Mouse (Mus musculus) liver, embryonic 16.5 days (tissue): ENCODE measurements around the gene Stum. TPM values are rescaled to one million over a fixed set of nuclear protein-coding genes. Genes with fewer than 3 reads are reported as not detected.

ENCODE experiments used
- ATAC-seq: fragments of 200-750 bp; cut with Nextera tagmentation; 2 replicates; pipeline ENCODE4 v1.8.0; 2017; ENCODE audit warnings: low read depth, mild to moderate bottlenecking, moderate number of reproducible peaks, moderate library complexity
- H3K27ac ChIP-seq: fragments of 300-500 bp; sonication (generic); 2 replicates; pipeline ENCODE4 v1.5.1; 2014; ENCODE audit warnings: mild to moderate bottlenecking, low read length
- H3K27me3 ChIP-seq: fragments of 300-500 bp; sonication (generic); 2 replicates; pipeline ENCODE4 v1.6.1; 2014; ENCODE audit warnings: low read depth, low read length, mixed read lengths; ENCODE audit not compliant: control insufficient read depth, insufficient read depth
- H3K36me3 ChIP-seq: fragments of 300-500 bp; sonication (generic); 2 replicates; pipeline ENCODE4 v1.6.1; 2014; ENCODE audit warnings: mild to moderate bottlenecking; ENCODE audit not compliant: control insufficient read depth, insufficient read depth
- H3K4me1 ChIP-seq: fragments of 300-500 bp; sonication (generic); 2 replicates; pipeline ENCODE4 v1.6.1; 2014; ENCODE audit warnings: low read depth, low read length, mixed read lengths; ENCODE audit not compliant: control insufficient read depth
- H3K4me2 ChIP-seq: fragments of 300-500 bp; sonication (generic); 2 replicates; pipeline ENCODE4 v1.6.1; 2014; ENCODE audit warnings: low read depth, low read length, mixed read lengths
- H3K4me3 ChIP-seq: fragments of 300-500 bp; sonication (generic); 2 replicates; pipeline ENCODE4 v1.5.1; 2014; ENCODE audit warnings: low read depth, mild to moderate bottlenecking, low read length
- H3K9ac ChIP-seq: fragments of 300-500 bp; sonication (generic); 2 replicates; pipeline ENCODE4 v1.6.1; 2014; ENCODE audit warnings: low read depth, low read length
- H3K9me3 ChIP-seq: fragments of 300-500 bp; sonication (generic); replicated peaks from 2 replicates; pipeline ENCODE4 v1.6.1; 2016; ENCODE audit warnings: low read length; ENCODE audit not compliant: control insufficient read depth
- WGBS: fragments of 180-500 bp; shearing (Covaris S2); extraction: QIAGEN DNeasy Blood & Tissue Kit; methylation state at CpG from one replicate; pipeline ENCODE4 v1.1.7; 2014; ENCODE audit not compliant: insufficient replicate concordance; 5-methylcytosine and 5-hydroxymethylcytosine counted together
- polyA plus RNA-seq: library from polyadenylated mRNA; unstranded; fragments of >200 nt; fragmentation: Nextera tagmentation; extraction: Ambion mirVana; gene quantifications from 2 replicates; pipeline ENCODE4 v1.2.1, GENCODE M21; 2015

Gene Stum
- polyA plus RNA-seq, 1 experiment from 2014 or later: not detected

GRCm38 (mm10) chr1:180481331-180481730 lies 2.0 kb downstream of the Stum start:
- H3K36me3 ChIP-seq: no peaks in the 10 kb centered on the region
- ATAC-seq: no peak
- 58% methylated on average over 8 of the region's 8 CpGs for WGBS
- H3K4me3 ChIP-seq: no peak overlapping the region
- no peaks in the 10 kb centered on the region for H3K9me3 ChIP-seq
- H3K27ac ChIP-seq: no peak overlapping the region
- H3K27me3 ChIP-seq: peaks cover 37% of the 10 kb centered on the region
- H3K4me2 ChIP-seq: no peak overlapping the region
- no peak overlapping the region for H3K9ac ChIP-seq
- no peaks in the 10 kb centered on the region for H3K4me1 ChIP-seq

- no peaks in the 10 kb centered on the region for H3K9me3 ChIP-seq
- no peaks in the 10 kb centered on the region for H3K4me1 ChIP-seq
- WGBS: 38% methylated on average over 6 of the region's 6 CpGs
- no peaks in the 10 kb centered on the region for H3K36me3 ChIP-seq
- ATAC-seq: no peak
- no peak overlapping the region for H3K27ac ChIP-seq
- no peak overlapping the region for H3K4me2 ChIP-seq
- H3K27me3 ChIP-seq: peaks cover 37% of the 10 kb centered on the region
- no peak overlapping the region for H3K4me3 ChIP-seq
- no peak overlapping the region for H3K9ac ChIP-seq
Observed at GRCm38 (mm10) chr1:180480325-180480724, 3.0 kb downstream of the Stum start.

GRCm38 (mm10) chr1:180473566-180473965 lies 9.7 kb downstream of the Stum start:
- Histone ChIP-seq H3K9me3 (no peaks in the 10 kb centered on the region), H3K36me3 (no peaks in the 10 kb centered on the region), H3K27ac (no peak overlapping the region), H3K4me2 (no peak overlapping the region), H3K4me3 (no peak overlapping the region), H3K27me3 (no peaks in the 10 kb centered on the region), H3K9ac (no peak overlapping the region), H3K4me1 (no peaks in the 10 kb centered on the region)
- ATAC-seq: no peak

GRCm38 (mm10) chr1:180468004-180468403 lies 15.3 kb downstream of the Stum start:
- Histone ChIP-seq H3K4me1 (no peaks in the 10 kb centered on the region), H3K27me3 (no peaks in the 10 kb centered on the region), H3K36me3 (no peaks in the 10 kb centered on the region), H3K4me2 (no peak overlapping the region), H3K27ac (no peak overlapping the region), H3K4me3 (no peak overlapping the region), H3K9ac (no peak overlapping the region), H3K9me3 (no peaks in the 10 kb centered on the region)
- 61% methylated on average over 4 of the region's 4 CpGs for WGBS
- ATAC-seq: no peak

- Histone ChIP-seq H3K9ac (no peak overlapping the region), H3K4me3 (no peak overlapping the region), H3K27me3 (no peaks in the 10 kb centered on the region), H3K36me3 (no peaks in the 10 kb centered on the region), H3K27ac (no peak overlapping the region), H3K4me1 (no peaks in the 10 kb centered on the region), H3K4me2 (no peak overlapping the region), H3K9me3 (no peaks in the 10 kb centered on the region)
- ATAC-seq: no peak
- 50% methylated on average over 5 of the region's 5 CpGs for WGBS
Observed at GRCm38 (mm10) chr1:180465620-180466019, 17.7 kb downstream of the Stum start.

DNA sequence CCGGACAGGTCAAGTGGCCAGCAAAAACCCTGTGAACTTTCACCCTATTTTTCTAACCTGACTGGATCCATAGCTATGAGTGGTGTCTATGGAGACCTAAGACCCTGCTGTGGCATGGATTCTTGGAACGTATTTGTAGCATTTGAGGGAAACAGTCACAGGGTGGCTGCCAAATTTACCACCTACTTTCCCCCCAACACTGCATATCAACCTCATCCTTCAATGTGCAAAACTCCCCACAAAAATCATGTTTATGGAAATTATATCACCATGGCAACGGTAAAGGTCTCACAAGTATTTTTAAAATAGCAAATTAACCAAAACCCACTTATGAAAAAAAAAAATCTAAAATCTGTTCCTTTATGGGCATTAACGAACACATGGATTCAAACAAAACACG lies 18.9 kb downstream of the Stum start:
- Histone ChIP-seq H3K4me3 (no peak overlapping the region), H3K27me3 (no peaks in the 10 kb centered on the region), H3K9me3 (no peaks in the 10 kb centered on the region), H3K9ac (no peak overlapping the region), H3K4me2 (no peak overlapping the region), H3K27ac (no peak overlapping the region), H3K36me3 (no peaks in the 10 kb centered on the region), H3K4me1 (no peaks in the 10 kb centered on the region)
- no peak for ATAC-seq
- 62% methylated on average over 5 of the region's 5 CpGs for WGBS

DNA sequence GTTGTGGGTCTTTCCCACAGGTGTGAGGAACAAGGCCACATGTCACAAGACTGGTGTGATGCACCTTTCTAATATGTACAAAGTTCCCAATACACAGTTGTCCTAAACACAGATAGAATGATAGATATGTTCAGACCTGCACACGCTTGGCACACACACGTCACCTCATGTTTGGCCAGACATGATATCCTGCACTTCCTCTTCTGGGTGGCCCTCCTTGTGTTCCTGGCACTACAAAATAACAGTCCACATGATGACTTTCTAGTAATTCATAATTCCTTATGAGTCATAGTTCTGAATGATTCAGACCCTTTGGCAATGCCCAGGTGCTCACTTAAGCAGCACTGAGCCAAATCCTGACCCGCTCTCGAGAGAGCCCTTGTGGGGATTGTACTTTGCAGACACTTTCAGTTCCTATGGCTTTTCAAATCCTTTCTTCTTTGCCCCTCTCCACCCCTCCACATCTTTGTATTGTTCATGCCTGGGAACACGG lies 20.3 kb downstream of the Stum start:
- H3K9me3 ChIP-seq: no peaks in the 10 kb centered on the region
- no peak overlapping the region for H3K4me2 ChIP-seq
- no peak overlapping the region for H3K27ac ChIP-seq
- H3K4me1 ChIP-seq: no peaks in the 10 kb centered on the region
- ATAC-seq: no peak
- H3K9ac ChIP-seq: no peak overlapping the region
- no peaks in the 10 kb centered on the region for H3K36me3 ChIP-seq
- H3K27me3 ChIP-seq: no peaks in the 10 kb centered on the region
- no peak overlapping the region for H3K4me3 ChIP-seq
- 63% methylated on average over 5 of the region's 5 CpGs for WGBS

DNA sequence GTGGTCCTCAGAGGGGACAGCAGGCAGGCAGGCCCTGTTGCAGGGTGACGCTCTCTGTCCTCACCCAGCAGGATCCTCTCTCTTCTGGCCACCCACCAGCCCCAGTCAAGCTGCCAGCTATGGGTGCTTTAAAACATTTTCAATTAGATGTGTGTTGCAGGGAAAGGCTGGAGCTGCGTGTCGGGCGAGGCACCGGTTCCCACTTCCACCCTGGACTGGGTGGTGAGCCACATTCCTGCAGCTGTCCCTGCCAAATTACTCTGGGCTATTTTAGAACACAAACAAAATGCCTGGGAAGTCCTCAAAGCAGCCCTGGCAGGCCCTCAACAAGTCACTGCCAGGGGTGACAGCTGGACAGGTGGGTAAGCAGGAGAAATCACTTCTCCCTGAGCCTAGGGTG lies 20.9 kb downstream of the Stum start:
- WGBS: 69% methylated on average over 5 of the region's 5 CpGs
- H3K4me3 ChIP-seq: no peak overlapping the region
- no peak for ATAC-seq
- no peaks in the 10 kb centered on the region for H3K27me3 ChIP-seq
- H3K36me3 ChIP-seq: no peaks in the 10 kb centered on the region
- no peak overlapping the region for H3K4me2 ChIP-seq
- H3K27ac ChIP-seq: no peak overlapping the region
- no peak overlapping the region for H3K9ac ChIP-seq
- H3K4me1 ChIP-seq: no peaks in the 10 kb centered on the region
- no peaks in the 10 kb centered on the region for H3K9me3 ChIP-seq

- ATAC-seq: no peak
- H3K36me3 ChIP-seq: no peaks in the 10 kb centered on the region
- H3K27me3 ChIP-seq: no peaks in the 10 kb centered on the region
- no peak overlapping the region for H3K9ac ChIP-seq
- no peaks in the 10 kb centered on the region for H3K4me1 ChIP-seq
- no peak overlapping the region for H3K4me2 ChIP-seq
- WGBS: 47% methylated on average over 5 of the region's 5 CpGs
- H3K9me3 ChIP-seq: no peaks in the 10 kb centered on the region
- no peak overlapping the region for H3K4me3 ChIP-seq
- no peak overlapping the region for H3K27ac ChIP-seq
Observed at GRCm38 (mm10) chr1:180460721-180461120, 22.6 kb downstream of the Stum start.

DNA sequence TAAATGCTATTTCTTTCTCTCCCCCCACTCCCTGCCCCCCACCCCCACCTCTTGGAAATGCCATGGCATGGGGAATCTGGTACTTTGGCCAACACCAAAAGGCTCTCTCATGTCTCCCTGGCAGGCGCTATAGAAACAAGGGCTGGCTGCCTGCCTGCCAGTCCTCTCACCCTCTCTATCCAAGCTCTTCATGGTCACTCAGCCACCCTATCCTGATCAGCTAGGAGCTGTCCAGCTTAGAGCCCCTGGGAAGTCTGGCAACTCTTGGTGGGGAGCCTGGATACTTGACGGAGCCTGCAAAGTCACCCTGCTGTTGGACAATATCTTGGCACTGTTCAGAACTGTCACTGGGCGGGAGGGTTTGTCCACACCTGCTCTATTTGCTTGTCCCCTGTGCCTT lies 24.6 kb downstream of the Stum start:
- Histone ChIP-seq H3K4me3 (no peak overlapping the region), H3K27me3 (no peaks in the 10 kb centered on the region), H3K4me1 (no peaks in the 10 kb centered on the region), H3K36me3 (no peaks in the 10 kb centered on the region), H3K9me3 (no peaks in the 10 kb centered on the region), H3K4me2 (no peak overlapping the region), H3K27ac (no peak overlapping the region), H3K9ac (no peak overlapping the region)
- 50% methylated on average over 3 of the region's 3 CpGs for WGBS
- ATAC-seq: no peak
